Mouse (Mus musculus) liver, embryonic 13.5 days (tissue): ENCODE measurements around the gene Pde4d. TPM values are rescaled to one million over a fixed set of nuclear protein-coding genes. Genes with fewer than 3 reads are reported as not detected.
A peak's percentile ranks its signal among the peaks of the same experiment; 100 is the strongest.

Experiments used
- ATAC-seq: fragments of 200-750 bp; cut with Nextera tagmentation; 2 replicates; pipeline ENCODE4 v1.8.0; 2017; ENCODE audit warnings: low read depth, mild to moderate bottlenecking, moderate number of reproducible peaks, moderate library complexity
- DNase-seq: peaks from one replicate; pipeline ENCODE4 v3.0.0; 2022
- H3K27ac ChIP-seq: fragments of 300-500 bp; sonication (generic); 2 replicates; pipeline ENCODE4 v1.5.1; 2015; ENCODE audit warnings: moderate library complexity, mild to moderate bottlenecking, inconsistent platforms
- H3K27me3 ChIP-seq: fragments of 300-500 bp; sonication (generic); 2 replicates; pipeline ENCODE4 v1.6.1; 2015; ENCODE audit warnings: mild to moderate bottlenecking, inconsistent platforms
- H3K36me3 ChIP-seq: fragments of 300-500 bp; sonication (generic); 2 replicates; pipeline ENCODE4 v1.6.1; 2015; ENCODE audit warnings: mild to moderate bottlenecking, inconsistent platforms
- H3K4me1 ChIP-seq: fragments of 300-500 bp; sonication (generic); replicated peaks from 2 replicates; pipeline ENCODE4 v1.6.1; 2015; ENCODE audit warnings: inconsistent platforms
- H3K4me2 ChIP-seq: fragments of 300-500 bp; sonication (generic); 2 replicates; pipeline ENCODE4 v1.6.1; 2015; ENCODE audit warnings: inconsistent platforms, mild to moderate bottlenecking, moderate library complexity
- H3K4me3 ChIP-seq: fragments of 300-500 bp; sonication (generic); replicated peaks from 2 replicates; pipeline ENCODE4 v1.5.1; 2015; ENCODE audit warnings: mild to moderate bottlenecking, inconsistent platforms
- H3K9ac ChIP-seq: fragments of 300-500 bp; sonication (generic); 2 replicates; pipeline ENCODE4 v1.6.1; 2015; ENCODE audit warnings: mild to moderate bottlenecking, inconsistent platforms
- H3K9me3 ChIP-seq: fragments of 300-500 bp; sonication (generic); replicated peaks from 2 replicates; pipeline ENCODE4 v1.6.1; 2016; ENCODE audit warnings: inconsistent platforms
- WGBS: fragments of 180-500 bp; shearing (Covaris S2); methylation state at CpG from one replicate; pipeline ENCODE4 v1.1.7; 2015; ENCODE audit not compliant: insufficient replicate concordance; 5-methylcytosine and 5-hydroxymethylcytosine counted together
- microRNA counts: library from miRNA; unstranded; fragments of <30 nt; microRNA quantifications from one replicate; lab custom pipeline; 2016
- microRNA-seq: library from miRNA; unstranded; fragments of <30 nt; microRNA quantifications from one replicate; pipeline ENCODE4, GENCODE M21; 2016
- polyA plus RNA-seq: library from polyadenylated mRNA; unstranded; fragments of >200 nt; fragmentation: Nextera tagmentation; extraction: Ambion mirVana; gene quantifications from 2 replicates; pipeline ENCODE4 v1.2.1, GENCODE M21; 2015

Pde4d gene
- polyA plus RNA-seq, 1 experiment from 2014 or later, result 11.8 TPM

- DNase-seq (no peak), ATAC-seq (no peak)
- no peak overlapping the region for H3K4me2 ChIP-seq
- no peaks in the 10 kb centered on the region for H3K36me3 ChIP-seq
- WGBS, result 53% methylated on average over 3 of the region's 3 CpGs
- H3K4me1 ChIP-seq, result no peaks in the 10 kb centered on the region
- H3K9ac ChIP-seq, result no peak overlapping the region
- H3K27ac ChIP-seq, result no peak overlapping the region
- no peaks in the 10 kb centered on the region for H3K9me3 ChIP-seq
- H3K4me3 ChIP-seq, result no peak overlapping the region
- no peaks in the 10 kb centered on the region for H3K27me3 ChIP-seq
Measured at GRCm38 (mm10) chr13:109994240-109994764, 1544.6 kb downstream of the Pde4d start.

GRCm38 (mm10) chr13:110002081-110002480 is 1552.3 kb downstream of the Pde4d start:
- H3K9ac ChIP-seq, result no peak overlapping the region
- H3K27ac ChIP-seq, result no peak overlapping the region
- no peak for DNase-seq
- H3K27me3 ChIP-seq, result peaks cover 22% of the 10 kb centered on the region
- no peak for ATAC-seq
- H3K9me3 ChIP-seq, result no peaks in the 10 kb centered on the region
- no peak overlapping the region for H3K4me3 ChIP-seq
- H3K4me2 ChIP-seq, result no peak overlapping the region
- no peaks in the 10 kb centered on the region for H3K4me1 ChIP-seq
- H3K36me3 ChIP-seq, result no peaks in the 10 kb centered on the region
- 58% methylated on average over 3 of the region's 3 CpGs for WGBS

MicroRNAs encoded within 50 kb of the gene (microRNA counts, 519-probe panel; counts per million panel counts)
- microRNA mmu-miR-1904 (lab: Ali Mortazavi, UCI) (114 counts per million), microRNA mmu-miR-582-3p (lab: Ali Mortazavi, UCI) (114 counts per million), microRNA mmu-miR-582-5p (lab: Ali Mortazavi, UCI) (114 counts per million)

Small RNA genes within 50 kb of the gene (microRNA-seq; reads per million reads assigned to microRNA genes)
- not detected for gene Mir1904
- 17.6 reads per million, percentile 31 among the genes with 10 or more reads in this experiment for gene Mir582

Other genes with a start within 250 kb of the Pde4d start
- 2.0 and 2.3 TPM in 2 replicates for gene Elovl7, start 235.5 kb upstream of the Pde4d start, polyA plus RNA-seq
- 9.7 and 11.9 TPM in 2 replicates for gene Depdc1b, start 133.6 kb upstream of the Pde4d start, polyA plus RNA-seq